Mouse (Mus musculus) ES-Bruce4 (cell line): ENCODE measurements at regions not wholly inside any gene's neighbourhood (a gene's known extent, or its start where the extent isn't known, plus 50 kb on each side); places are given as distances from the start of the nearest gene placed in this dataset.

Source experiments
- CTCF ChIP-seq: IDR thresholded peaks from one replicate; pipeline ENCODE4 v1.8.1; 2011; ENCODE audit warnings: low read depth, low read length
- EP300 ChIP-seq: IDR thresholded peaks from 2 replicates; pipeline ENCODE4 v1.6.1; 2011; ENCODE audit warnings: low read depth, low read length; ENCODE audit not compliant: insufficient read depth
- POLR2A ChIP-seq: IDR thresholded peaks from one replicate; pipeline ENCODE4 v1.8.1; 2011; ENCODE audit warnings: low read length; ENCODE audit not compliant: insufficient read depth

DNA sequence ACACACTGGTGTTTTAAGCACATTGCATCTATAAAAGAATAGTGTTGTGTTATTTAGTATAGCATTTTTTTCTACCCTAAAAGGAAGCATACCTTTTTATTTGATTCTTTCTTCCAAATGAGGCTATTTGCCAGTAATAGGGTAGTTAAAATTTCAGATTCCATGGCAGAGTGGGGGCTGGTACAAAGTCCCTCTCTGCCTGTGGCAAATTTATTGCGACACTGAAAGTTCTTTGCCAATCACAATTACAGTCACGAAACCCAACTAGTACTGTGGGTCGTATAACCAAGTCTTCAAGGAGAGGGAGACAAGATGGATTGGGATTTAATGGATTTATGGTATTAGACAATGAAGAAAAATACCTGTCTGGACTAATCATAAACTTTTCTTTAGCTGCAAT is 51.9 kb upstream of the Esrrg start:
- TF ChIP-seq CTCF (no peak), EP300 (no peak), POLR2A (no peak)
